Mouse (Mus musculus) testis, postnatal 14 days (tissue): ENCODE measurements at regions not wholly inside any gene's neighbourhood (a gene's known extent, or its start where the extent isn't known, plus 50 kb on each side); places are given as distances from the start of the nearest gene placed in this dataset.
A peak's percentile ranks its signal among the peaks of the same experiment; 100 is the strongest.

Experiments
- DNase-seq: peaks from one replicate; pipeline ENCODE4 v3.0.0; 2021; ENCODE audit warnings: low spot score

DNA sequence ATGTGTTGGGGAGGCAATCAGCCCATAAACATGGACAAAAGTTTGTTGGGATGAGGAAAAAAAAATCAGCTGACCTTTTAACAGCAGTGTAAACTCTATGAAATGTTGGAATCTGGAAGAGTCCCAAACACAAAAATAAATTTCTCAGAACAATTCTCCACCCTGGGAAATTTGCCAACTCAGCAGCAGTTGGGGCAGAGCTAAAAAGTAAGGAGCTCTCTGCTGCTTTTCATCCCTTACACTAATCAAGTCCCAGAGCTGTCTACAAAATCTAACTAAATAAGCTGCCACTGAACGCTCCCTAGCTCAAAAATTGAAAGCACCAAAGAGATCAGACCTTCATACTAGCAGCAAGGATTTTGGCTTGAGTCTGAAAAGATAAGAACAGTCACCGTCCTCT lies 176.6 kb upstream of the Egflam start:
- no peak for DNase-seq

- no peak for DNase-seq
Measured at GRCm38 (mm10) chr15:7578439-7578838, 180.2 kb upstream of the Egflam start.

GRCm38 (mm10) chr15:7587210-7587609 lies 189.0 kb upstream of the Egflam start:
- DNase-seq, result peak; percentile 9

GRCm38 (mm10) chr15:7591486-7591885 lies 193.3 kb upstream of the Egflam start:
- no peak for DNase-seq

GRCm38 (mm10) chr15:7597335-7597734 lies 199.1 kb upstream of the Egflam start:
- DNase-seq, result no peak

- no peak for DNase-seq
Measured at GRCm38 (mm10) chr15:7597805-7598204, 199.6 kb upstream of the Egflam start.

GRCm38 (mm10) chr15:7601540-7601939 lies 203.3 kb upstream of the Egflam start:
- DNase-seq, result no peak

DNA sequence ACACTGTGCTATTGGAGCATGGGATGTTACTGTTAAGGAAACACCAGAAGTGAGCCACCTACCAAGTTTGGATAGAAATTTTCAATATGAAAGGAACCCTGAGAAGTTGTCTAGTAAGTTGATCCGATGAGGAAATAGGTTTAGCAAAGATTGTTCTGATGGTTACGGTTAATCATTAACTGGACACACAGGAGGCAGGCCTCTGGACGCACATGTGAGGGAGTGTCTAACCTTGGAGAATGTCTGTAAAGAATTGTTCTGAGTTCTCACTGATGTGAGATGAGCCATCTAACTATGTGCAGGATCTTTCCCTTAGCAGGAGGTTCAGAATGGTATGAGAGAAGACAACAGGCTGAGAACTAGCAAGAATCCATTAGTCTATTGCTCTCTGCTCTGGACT lies 205.8 kb upstream of the Gdnf start:
- no peak for DNase-seq

DNA sequence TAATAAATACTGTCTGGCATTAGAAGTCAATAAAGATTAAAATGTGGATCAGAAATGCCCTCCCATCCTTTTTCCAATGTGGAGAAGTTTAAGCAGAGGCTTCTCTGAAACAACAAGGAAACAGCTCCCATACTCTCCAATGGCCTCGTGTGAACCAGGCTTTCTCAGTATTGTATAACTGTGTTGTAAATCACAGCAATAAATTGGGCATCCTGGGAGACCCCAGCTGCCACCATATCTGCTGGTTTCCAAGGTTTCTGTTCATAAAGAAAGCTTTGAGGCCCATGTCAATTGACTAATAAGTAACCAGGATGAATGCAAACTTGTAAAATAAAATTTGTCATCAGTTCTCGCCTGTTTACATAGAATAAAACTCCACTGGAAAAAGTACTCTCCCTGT lies 192.7 kb upstream of the Gdnf start:
- no peak for DNase-seq

DNA sequence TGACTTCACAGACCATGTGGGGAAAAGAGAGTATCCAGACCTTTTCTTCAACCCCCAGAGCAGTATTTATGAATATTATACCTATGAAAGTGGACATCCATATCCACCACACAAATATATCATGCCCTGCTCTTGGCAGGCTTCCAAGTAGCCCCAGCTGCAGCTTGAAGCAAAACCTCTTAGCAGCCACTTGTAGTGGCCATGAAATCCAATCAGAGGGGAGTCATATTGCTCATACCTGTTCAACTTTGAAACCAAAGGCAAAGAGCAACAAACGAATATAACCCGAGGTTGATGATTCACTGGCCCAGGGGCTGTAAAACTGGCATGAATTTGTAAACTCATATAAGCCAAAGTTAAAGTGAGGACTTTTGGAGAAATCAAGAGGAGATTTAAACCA lies 187.6 kb upstream of the Gdnf start:
- no peak for DNase-seq

DNA sequence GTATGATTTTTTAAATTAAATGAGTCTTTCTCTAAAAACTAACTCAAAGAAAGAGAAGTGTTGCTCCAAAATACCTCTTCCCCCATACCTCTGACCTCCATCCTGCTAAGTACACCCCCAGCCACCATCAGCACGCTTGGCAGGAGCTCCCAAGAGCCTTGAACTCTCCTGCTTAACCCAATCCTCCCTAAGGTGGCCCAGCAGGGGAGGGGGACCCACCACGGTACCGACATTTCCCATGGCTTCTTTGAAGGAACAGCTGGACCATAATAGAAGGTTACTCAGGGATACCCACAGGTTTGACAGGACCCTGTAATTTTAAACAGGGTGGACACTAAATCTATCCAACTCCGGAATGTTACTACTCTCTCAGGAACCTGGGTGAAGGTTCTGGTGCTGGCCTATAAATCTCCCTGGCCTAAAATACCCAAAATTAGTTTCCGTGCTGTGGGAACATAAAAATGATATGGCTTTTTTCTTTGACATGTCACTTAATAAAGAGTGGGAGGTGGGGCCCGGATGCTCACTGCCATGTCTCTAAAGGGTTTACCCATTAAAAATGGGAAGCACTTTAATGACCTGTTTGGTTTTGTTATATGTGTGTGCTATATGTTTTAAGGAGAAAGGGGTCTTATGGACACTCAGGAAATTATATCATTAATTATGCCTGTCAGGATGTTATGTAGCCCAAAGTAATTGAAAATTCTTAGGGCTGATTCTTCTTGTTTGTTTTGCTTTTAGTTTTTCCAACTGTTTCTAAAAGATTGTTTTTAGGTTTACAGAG lies 185.8 kb upstream of the Gdnf start:
- DNase-seq, result no peak

DNA sequence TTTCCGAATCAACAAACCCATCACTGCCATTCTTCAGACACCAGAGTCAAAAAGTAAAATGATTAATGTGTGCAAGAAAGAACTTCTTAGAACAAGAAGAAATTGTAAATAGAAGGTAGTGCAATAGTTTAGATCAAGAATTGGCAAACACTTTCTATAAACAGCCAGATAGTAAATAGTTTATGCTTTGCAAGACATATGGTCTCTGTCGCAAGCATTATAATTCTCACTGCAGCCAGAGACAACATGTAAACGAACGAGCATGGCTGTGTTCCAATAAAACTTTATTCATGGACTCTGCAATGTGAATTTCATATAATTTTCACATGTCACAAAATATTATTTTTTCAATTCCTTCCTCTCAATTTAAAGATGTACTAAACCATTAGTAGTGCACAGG lies 180.8 kb upstream of the Gdnf start:
- no peak for DNase-seq

DNA sequence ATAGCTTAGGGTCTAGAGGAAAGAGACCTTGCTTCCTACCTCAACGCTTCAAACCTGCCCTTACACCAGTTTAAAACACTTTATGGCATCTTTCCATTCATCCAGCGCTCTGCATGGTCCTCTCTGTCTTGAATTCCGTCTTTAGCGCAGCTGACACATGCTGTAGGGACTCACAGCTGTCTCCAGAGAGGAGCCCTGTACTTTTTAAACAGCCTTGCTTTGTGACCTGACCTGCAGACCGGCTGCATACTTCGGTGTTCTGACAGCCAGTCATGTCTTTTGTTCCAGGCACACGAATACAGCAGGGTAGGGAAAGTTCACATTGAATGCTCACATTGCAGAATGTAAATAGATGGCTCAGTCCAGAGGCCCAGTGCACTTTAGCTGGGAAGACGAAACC lies 175.4 kb upstream of the Gdnf start:
- DNase-seq, result no peak

- no peak for DNase-seq
Measured at GRCm38 (mm10) chr15:7639444-7639843, 171.2 kb upstream of the Gdnf start.

DNA sequence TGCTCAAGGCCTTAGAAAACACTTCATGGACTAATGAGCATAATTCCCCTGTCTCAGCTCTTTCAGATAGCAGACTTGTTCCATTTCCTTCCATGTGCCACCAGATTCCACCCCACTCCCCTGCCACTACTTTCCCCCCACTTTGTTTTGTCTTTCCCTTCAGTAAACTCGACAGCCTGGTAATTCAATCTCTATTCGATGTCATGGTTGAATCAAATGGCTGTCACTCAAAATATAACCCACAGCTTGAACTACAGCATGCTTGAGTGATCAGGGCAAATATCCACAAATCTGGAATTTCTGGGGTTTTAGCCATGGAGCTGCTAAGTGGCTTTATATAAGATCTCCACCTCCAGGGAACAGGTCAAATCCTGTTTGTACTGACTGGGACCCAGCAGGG lies 168.6 kb upstream of the Gdnf start:
- no peak for DNase-seq

DNA sequence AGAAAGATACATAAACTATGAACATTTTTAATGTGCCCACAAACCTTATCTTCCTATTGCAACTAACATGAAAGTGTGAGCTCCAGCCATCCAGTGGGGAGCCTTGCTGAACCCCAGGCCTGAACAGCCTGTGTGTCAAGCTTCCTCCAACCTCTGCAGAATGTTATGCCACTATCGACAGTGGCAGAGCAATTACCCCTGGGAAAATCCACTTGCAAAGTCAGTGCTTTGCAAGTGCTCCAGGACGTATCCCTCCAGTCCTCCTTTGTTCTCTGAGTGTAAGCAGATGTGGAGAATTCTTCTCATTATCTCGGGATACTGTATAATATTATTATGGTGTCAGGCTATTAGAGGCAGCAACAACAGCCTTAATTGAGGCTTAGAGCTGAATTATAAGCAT lies 159.9 kb upstream of the Gdnf start:
- no peak for DNase-seq

GRCm38 (mm10) chr15:7663888-7664287 lies 146.8 kb upstream of the Gdnf start:
- DNase-seq, result no peak

DNA sequence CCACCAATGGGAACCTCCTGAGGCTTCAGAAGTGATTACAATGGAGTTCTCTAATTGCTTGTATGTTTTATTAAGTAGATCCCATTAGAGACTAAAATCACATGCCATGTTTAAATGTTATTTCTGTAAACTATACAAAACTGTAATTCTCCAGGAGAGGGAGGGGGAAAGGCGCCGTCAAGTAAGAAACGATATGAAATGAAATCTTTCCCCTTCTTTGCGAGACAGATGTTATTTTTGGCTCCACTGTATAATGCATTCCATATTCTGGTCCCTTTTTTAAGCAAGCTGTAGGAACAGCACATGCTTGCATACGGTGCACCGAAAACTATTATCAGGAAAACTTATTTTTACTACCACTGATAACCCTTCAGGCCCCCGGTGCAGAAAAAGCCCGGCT lies 141.0 kb upstream of the Gdnf start:
- no peak for DNase-seq

- no peak for DNase-seq
Measured at GRCm38 (mm10) chr15:7676970-7677369, 133.7 kb upstream of the Gdnf start.

- no peak for DNase-seq
Measured at GRCm38 (mm10) chr15:7678711-7679110, 131.9 kb upstream of the Gdnf start.

DNA sequence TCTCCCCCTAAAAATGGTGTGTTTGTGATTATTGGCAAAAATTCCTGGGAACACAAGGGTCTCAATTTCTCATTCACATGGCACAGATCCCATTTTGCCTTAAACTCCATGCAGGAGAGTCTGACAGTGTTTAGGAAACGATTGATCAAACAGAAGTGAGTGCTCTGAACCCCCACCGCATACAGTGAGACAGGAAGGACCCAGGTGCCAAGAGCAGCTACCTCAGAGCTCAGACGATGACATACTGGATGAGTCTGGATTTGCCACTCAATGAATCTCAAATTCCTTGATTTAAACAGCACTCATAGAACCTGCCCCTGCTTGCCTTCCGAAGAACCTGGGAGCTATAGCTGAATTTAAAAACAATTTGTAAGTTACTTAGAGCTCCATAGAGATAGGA lies 129.6 kb upstream of the Gdnf start:
- DNase-seq, result no peak

DNA sequence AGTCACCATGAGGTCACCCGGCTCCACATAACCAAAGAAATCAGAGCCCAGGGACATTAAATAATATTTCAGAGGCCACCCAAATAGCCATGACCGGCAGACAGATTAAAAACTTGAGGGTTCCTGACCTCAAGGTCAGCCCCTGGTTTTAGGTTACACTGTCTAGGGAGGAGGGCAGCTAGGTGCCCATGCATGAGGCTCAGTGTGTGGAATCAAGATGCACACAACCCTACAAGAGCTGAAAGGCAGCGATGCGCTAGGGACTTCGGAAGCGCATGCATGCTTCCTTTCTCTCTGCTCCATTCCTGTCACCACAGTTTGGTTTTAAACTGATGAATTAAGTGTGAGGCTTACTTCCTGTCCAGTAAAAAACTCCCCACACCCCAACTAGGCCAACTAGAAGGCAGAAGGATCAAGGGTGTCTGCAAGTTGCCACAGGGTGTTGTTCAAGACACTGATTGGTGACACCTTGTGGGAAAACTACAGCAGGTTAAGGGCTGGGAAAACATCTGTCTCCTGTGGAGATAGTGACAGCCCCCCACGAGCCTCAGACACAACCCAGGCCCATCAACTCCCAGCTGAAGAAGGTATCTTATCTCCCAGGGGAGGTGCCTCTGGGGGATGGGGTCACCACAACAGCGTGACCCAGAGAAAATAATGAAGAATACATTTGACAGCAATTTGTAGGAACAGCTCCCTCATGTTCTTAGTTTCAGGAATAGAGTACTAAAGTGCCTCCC lies 127.2 kb upstream of the Gdnf start:
- no peak for DNase-seq

DNA sequence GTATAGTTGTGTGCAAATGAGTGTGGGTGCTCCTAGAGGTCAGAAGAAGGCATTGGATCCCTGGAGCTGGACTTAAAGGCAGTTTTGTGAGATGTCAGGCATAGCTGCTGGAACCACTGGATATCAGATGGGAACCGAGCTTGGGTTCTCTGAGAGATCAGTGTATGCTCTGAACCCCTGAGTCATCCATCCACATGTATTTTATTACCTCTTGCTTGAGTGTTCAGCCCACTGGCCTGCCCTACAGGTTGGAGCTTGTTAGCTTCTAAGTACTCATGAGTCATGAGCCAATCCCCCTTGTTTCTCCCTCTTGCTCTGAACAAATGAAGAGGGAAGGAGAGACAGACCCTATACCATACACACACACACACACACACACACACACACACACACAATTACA lies 119.4 kb upstream of the Gdnf start:
- no peak for DNase-seq

- no peak for DNase-seq
Measured at GRCm38 (mm10) chr15:7692096-7692495, 118.5 kb upstream of the Gdnf start.
